Comparison of ENCODE assay signal across 8 mouse cellular contexts in genomic region chr16:4512661-4513438, GRCm38 (mm10). TPM values are rescaled to one million over a fixed set of nuclear protein-coding genes. Genes with fewer than 3 reads are reported as not detected.
DNase-seq lines count a peak whose midpoint lies in the region; ATAC-seq and TF ChIP-seq lines count a peak whose summit lies in the region.

No protein-coding gene starts in this region.

- WGBS in liver, adult 2 months = 51% methylated on average over 3 of the region's 3 CpGs
- WGBS in liver, embryonic 12.5 days (ENCODE audit: insufficient replicate concordance) = 44% methylated on average over 3 of the region's 3 CpGs
- 60% methylated on average over 3 of the region's 3 CpGs for WGBS in embryonic facial prominence, embryonic 15.5 days
- WGBS in forebrain, embryonic 11.5 days = 76% methylated on average over 3 of the region's 3 CpGs

- no peaks in the 10 kb centered on the region for H3K9me3 ChIP-seq in liver, embryonic 12.5 days (replicated peaks)
- no peaks in the 10 kb centered on the region for H3K9me3 ChIP-seq in embryonic facial prominence, embryonic 15.5 days (replicated peaks)
- H3K9me3 ChIP-seq in forebrain, embryonic 11.5 days (ENCODE audit: control insufficient read depth, low read length) = no peaks in the 10 kb centered on the region

- intact Hi-C loops in heart, postnatal 14 days (cut with DNase I) = loop anchor here (2.0 kb wide), 1 partner anchor 16 kb away; no protein-coding TSS in a partner anchor
- intact Hi-C loops in left cerebral cortex, postnatal 36 days (cut with DNase I) = no loop called here

- no peak for ATAC-seq in liver, embryonic 12.5 days
- peak; percentile 64 for ATAC-seq in embryonic facial prominence, embryonic 15.5 days (ENCODE audit: insufficient number of reproducible peaks, low FRiP score, low TSS enrichment, low read depth)
- no peak for ATAC-seq in forebrain, embryonic 11.5 days (replicated peaks; ENCODE audit: low FRiP score)

- TF ChIP-seq CTCF in liver, adult 2 months (IDR thresholded peaks at IDR 0.05; ENCODE audit: low read depth, low read length) = no peak

- H3K27me3 ChIP-seq in liver, adult 2 months (ENCODE audit: control insufficient read depth, insufficient read depth, low read length) = no peaks in the 10 kb centered on the region
- no peaks in the 10 kb centered on the region for H3K27me3 ChIP-seq in liver, embryonic 12.5 days (replicated peaks)
- no peaks in the 10 kb centered on the region for H3K27me3 ChIP-seq in embryonic facial prominence, embryonic 15.5 days
- H3K27me3 ChIP-seq in forebrain, embryonic 11.5 days (ENCODE audit: control insufficient read depth, insufficient read depth, low read length) = no peaks in the 10 kb centered on the region

- H3K4me2 ChIP-seq in liver, embryonic 12.5 days = no peak overlapping the region
- no peak overlapping the region for H3K4me2 ChIP-seq in embryonic facial prominence, embryonic 15.5 days (replicated peaks)
- H3K4me2 ChIP-seq in forebrain, embryonic 11.5 days (ENCODE audit: low read depth, low read length, severe bottlenecking) = no peak overlapping the region

- H3K9ac ChIP-seq in liver, adult 2 months (ENCODE audit: low read depth, low read length) = no peak overlapping the region
- no peak overlapping the region for H3K9ac ChIP-seq in liver, embryonic 12.5 days
- H3K9ac ChIP-seq in embryonic facial prominence, embryonic 15.5 days = no peak overlapping the region
- H3K9ac ChIP-seq in forebrain, embryonic 11.5 days (ENCODE audit: low read length) = no peak overlapping the region

- no peak for TF ChIP-seq POLR2A in liver, adult 2 months (IDR thresholded peaks at IDR 0.05; ENCODE audit: extremely low read depth, insufficient read depth, low read length)

- H3K4me1 ChIP-seq in liver, adult 2 months (ENCODE audit: control insufficient read depth, insufficient read depth, low read length) = peaks cover 2% of the 10 kb centered on the region; the same call in 1 of the 2 replicates
- H3K4me1 ChIP-seq in liver, embryonic 12.5 days = peaks cover 11% of the 10 kb centered on the region
- H3K4me1 ChIP-seq in embryonic facial prominence, embryonic 15.5 days = peaks cover 13% of the 10 kb centered on the region
- H3K4me1 ChIP-seq in forebrain, embryonic 11.5 days (replicated peaks; ENCODE audit: control insufficient read depth, insufficient read depth, low read length) = no peaks in the 10 kb centered on the region

- no peak overlapping the region for H3K27ac ChIP-seq in liver, adult 2 months (replicated peaks; ENCODE audit: insufficient read depth, low read depth, low read length)
- H3K27ac ChIP-seq in liver, embryonic 12.5 days = no peak overlapping the region
- peak overlapping the region; percentile 66; the same call in 1 of the 2 replicates for H3K27ac ChIP-seq in embryonic facial prominence, embryonic 15.5 days (replicated peaks)
- H3K27ac ChIP-seq in forebrain, embryonic 11.5 days (ENCODE audit: low read depth, low read length) = no peak overlapping the region

- no peak overlapping the region for H3K4me3 ChIP-seq in liver, adult 2 months (ENCODE audit: insufficient read depth, low read depth, low read length)
- H3K4me3 ChIP-seq in liver, embryonic 12.5 days = no peak overlapping the region
- no peak overlapping the region for H3K4me3 ChIP-seq in embryonic facial prominence, embryonic 15.5 days (replicated peaks)
- H3K4me3 ChIP-seq in forebrain, embryonic 11.5 days (ENCODE audit: low read depth, low read length) = no peak overlapping the region

- no peaks in the 10 kb centered on the region for H3K79me2 ChIP-seq in liver, adult 2 months (ENCODE audit: control insufficient read depth, insufficient read depth, low read length)

- peak; percentile 30 for DNase-seq in liver, adult 2 months (ENCODE audit: extremely low read depth, low read depth, low spot score)
- peak; percentile 79 to 87 for DNase-seq in heart, postnatal 14 days
- peak; percentile 13 to 19 for DNase-seq in left cerebral cortex, postnatal 36 days (ENCODE audit: low spot score in 2 of 2)
- peak; percentile 32 for DNase-seq in right cerebral cortex, postnatal 14 days
- DNase-seq in forebrain, embryonic 11.5 days (ENCODE audit: low spot score) = no peak
- no peak for DNase-seq in urinary bladder, postnatal 25 days (ENCODE audit: low spot score)

- H3K36me3 ChIP-seq in liver, adult 2 months (ENCODE audit: control insufficient read depth, insufficient read depth, low read length) = no peaks in the 10 kb centered on the region
- no peaks in the 10 kb centered on the region for H3K36me3 ChIP-seq in liver, embryonic 12.5 days
- H3K36me3 ChIP-seq in embryonic facial prominence, embryonic 15.5 days = no peaks in the 10 kb centered on the region
- H3K36me3 ChIP-seq in forebrain, embryonic 11.5 days (ENCODE audit: control insufficient read depth, insufficient read depth, low read length) = no peaks in the 10 kb centered on the region

RNA-seq across cellular contexts. Expression of gene Srl, which starts 28.8 kb away (rescaled TPM):
- 2.1 and 2.7 TPM in 2 replicates for total RNA-seq in liver, adult 2 months (2014; rRNA removed)
- 0.50 and 0.66 TPM in 2 replicates for polyA plus RNA-seq in liver, adult 2 months (2012; rRNA removed)
- 5.1 and 5.6 TPM in 2 replicates for polyA plus RNA-seq in liver, embryonic 12.5 days (2016; fragmentation: Nextera tagmentation; extraction: Ambion mirVana)
- 42.1 and 52.8 TPM in 2 replicates for polyA plus RNA-seq in embryonic facial prominence, embryonic 15.5 days (2015; fragmentation: Nextera tagmentation; extraction: Ambion mirVana)
- total RNA-seq in heart, postnatal 14 days (2021) = 1,000 to 10,000 TPM; 1,039 to 1,112 TPM
- 1 to 10 TPM; 6.7 to 9.6 TPM for total RNA-seq in left cerebral cortex, postnatal 36 days (2021)
- polyA plus RNA-seq in forebrain, embryonic 11.5 days (2014; fragmentation: Nextera tagmentation; extraction: Ambion mirVana) = 23.3 and 23.7 TPM in 2 replicates

RNA-seq across cellular contexts. Expression of gene Tfap4, which starts 46.8 kb away (rescaled TPM):
- 3.2 and 3.8 TPM in 2 replicates for total RNA-seq in liver, adult 2 months (2014; rRNA removed)
- 2.5 and 2.8 TPM in 2 replicates for polyA plus RNA-seq in liver, adult 2 months (2012; rRNA removed)
- 13.3 and 14.3 TPM in 2 replicates for polyA plus RNA-seq in liver, embryonic 12.5 days (2016; fragmentation: Nextera tagmentation; extraction: Ambion mirVana)
- polyA plus RNA-seq in embryonic facial prominence, embryonic 15.5 days (2015; fragmentation: Nextera tagmentation; extraction: Ambion mirVana) = 23.6 and 24.5 TPM in 2 replicates
- total RNA-seq in heart, postnatal 14 days (2021) = 1 to 10 TPM; 3.0 to 3.1 TPM
- total RNA-seq in left cerebral cortex, postnatal 36 days (2021) = 1 to 10 TPM; 3.3 TPM
- polyA plus RNA-seq in forebrain, embryonic 11.5 days (2014; fragmentation: Nextera tagmentation; extraction: Ambion mirVana) = 27.7 and 28.6 TPM in 2 replicates

Comparison
In these comparisons a context has a peak if more than half of its experiments do, and no peak if none do; other contexts are left out.
1. DNase-seq: peak in liver, adult 2 months (single experiment), heart, postnatal 14 days (2 of 2), left cerebral cortex, postnatal 36 days (2 of 2) and right cerebral cortex, postnatal 14 days (single experiment); none in forebrain, embryonic 11.5 days (single experiment) and urinary bladder, postnatal 25 days (single experiment).